Mouse (Mus musculus) B cell, adult 62 days (primary cell): ENCODE data around the gene Tlnrd1. TPM values are rescaled to one million over a fixed set of nuclear protein-coding genes. Genes with fewer than 3 reads are reported as not detected.

ENCODE experiments used
- total RNA-seq: library from RNA; stranded (reverse); gene quantifications from 4 replicates; pipeline ENCODE4 v1.2.4, GENCODE M21; 2023

Gene Tlnrd1
- 15.9 to 18.4 TPM (median 17.9 TPM) in 4 replicates for total RNA-seq

GRCm38 (mm10) chr7:83884021-83884658 lies at the start of gene Tlnrd1, which contains the start of gene Mesd:
Tlnrd1 (minus strand) TSS chr7:83884305.
Mesd (plus strand) TSS chr7:83884466.

Other genes starting within 250 kb of the Tlnrd1 start
- 189 to 199 TPM (median 192 TPM) in 4 replicates for gene Il16, start 138.6 kb downstream of the Tlnrd1 start, total RNA-seq
- gene Cfap161, start 89.4 kb downstream of the Tlnrd1 start, total RNA-seq = not detected in 4 replicates
- 23.7 to 28.8 TPM (median 24.1 TPM) in 4 replicates for gene Mesd, start 161 bp upstream of the Tlnrd1 start, total RNA-seq
- not detected in 4 replicates for gene Cemip, start 202.2 kb upstream of the Tlnrd1 start, total RNA-seq